8 mouse cellular contexts compared by ENCODE assay signal in the genomic region with DNA sequence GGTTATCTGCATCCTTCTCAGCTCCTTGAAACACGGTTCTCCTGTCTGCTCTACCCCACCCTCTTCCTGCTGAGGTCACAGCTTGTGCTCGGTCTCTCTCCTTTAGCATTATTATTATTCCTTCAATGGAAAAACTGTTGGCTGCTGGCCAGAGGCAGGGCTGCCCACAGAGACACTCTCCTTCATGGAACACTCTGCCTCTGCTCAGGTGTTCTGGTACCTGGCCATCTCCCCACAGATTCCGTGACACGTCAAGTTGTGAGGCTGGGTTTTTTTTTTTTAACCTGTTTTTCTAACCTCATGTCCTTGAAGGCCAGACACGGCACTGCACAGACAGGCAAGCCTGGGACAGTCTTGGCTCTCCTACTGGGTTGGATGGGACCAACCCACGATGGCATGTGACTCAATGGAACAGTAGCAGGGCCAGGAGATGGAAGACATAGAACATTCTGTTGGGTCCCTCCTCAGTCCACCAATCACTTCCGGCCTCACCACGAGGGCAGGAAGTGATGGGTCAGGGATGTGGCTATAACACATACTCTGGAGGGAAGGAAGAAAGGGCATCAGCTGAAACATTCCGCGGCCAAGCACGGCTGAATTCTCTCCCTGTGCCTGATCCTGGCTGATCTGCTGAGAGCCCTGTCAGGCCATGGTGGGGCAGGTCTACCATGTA. TPM values are rescaled to one million over a fixed set of nuclear protein-coding genes. Genes with fewer than 3 reads are reported as not detected.
DNase-seq lines count a peak whose midpoint lies in the region; ATAC-seq and TF ChIP-seq lines count a peak whose summit lies in the region.

No protein-coding gene starts in this region.

- peaks cover 26% of the 10 kb centered on the region for H3K4me1 ChIP-seq in liver, adult 2 months (ENCODE audit: control insufficient read depth, insufficient read depth, low read length)
- H3K4me1 ChIP-seq in heart, embryonic 16.5 days (ENCODE audit: control insufficient read depth, insufficient read depth, low read length) = peaks cover 67% of the 10 kb centered on the region
- H3K4me1 ChIP-seq in liver, embryonic 11.5 days (replicated peaks; ENCODE audit: control insufficient read depth, insufficient read depth, low read length) = peaks cover 35% of the 10 kb centered on the region
- H3K4me1 ChIP-seq in neural tube, embryonic 14.5 days (ENCODE audit: control insufficient read depth, insufficient read depth, low read length) = peaks cover 84% of the 10 kb centered on the region

- H3K36me3 ChIP-seq in liver, adult 2 months (ENCODE audit: control insufficient read depth, insufficient read depth, low read length) = no peaks in the 10 kb centered on the region
- H3K36me3 ChIP-seq in heart, embryonic 16.5 days (ENCODE audit: control insufficient read depth, insufficient read depth) = 0 out of 2 replicates have a peak, but pooled peaks cover 4% of the 10 kb centered on the region
- H3K36me3 ChIP-seq in liver, embryonic 11.5 days (ENCODE audit: control insufficient read depth, insufficient read depth, low read length) = no peaks in the 10 kb centered on the region
- no peaks in the 10 kb centered on the region for H3K36me3 ChIP-seq in neural tube, embryonic 14.5 days (ENCODE audit: control insufficient read depth, insufficient read depth, low read length)

- H3K9ac ChIP-seq in liver, adult 2 months (ENCODE audit: low read depth, low read length) = peak overlapping the region; percentile 5; the same call in 1 of the 2 replicates
- H3K9ac ChIP-seq in heart, embryonic 16.5 days (ENCODE audit: low read length) = peak overlapping the region; percentile 47; the same call in 1 of the 2 replicates
- no peak overlapping the region for H3K9ac ChIP-seq in liver, embryonic 11.5 days (ENCODE audit: low read depth, low read length)
- H3K9ac ChIP-seq in neural tube, embryonic 14.5 days (replicated peaks; ENCODE audit: low read depth, low read length) = no peak overlapping the region

- DNase-seq in liver, adult 2 months (ENCODE audit: extremely low read depth, low read depth, low spot score) = no peak
- no peak for DNase-seq in liver
- no peak for DNase-seq in liver, embryonic 11.5 days (ENCODE audit: low spot score)
- no peak for DNase-seq in left cerebral cortex, postnatal 4 days
- DNase-seq in layer of hippocampus, adult 9-10 months (ENCODE audit: low spot score) = no peak
- DNase-seq in thymus, postnatal 36 days = no peak

- H3K4me2 ChIP-seq in heart, embryonic 16.5 days (ENCODE audit: low read depth, low read length) = peak overlapping the region; percentile 75
- 0 out of 2 replicates have a peak overlapping the region, but pooled peaks have one; percentile 18 for H3K4me2 ChIP-seq in liver, embryonic 11.5 days
- peak overlapping the region; percentile 76 for H3K4me2 ChIP-seq in neural tube, embryonic 14.5 days (ENCODE audit: low read depth, low read length)

- intact Hi-C loops in left cerebral cortex, postnatal 4 days (cut with DNase I) = no loop called here

- TF ChIP-seq POLR2A in liver, adult 2 months (IDR thresholded peaks at IDR 0.05; ENCODE audit: extremely low read depth, insufficient read depth, low read length) = no peak

- no peak overlapping the region for H3K4me3 ChIP-seq in liver, adult 2 months (ENCODE audit: insufficient read depth, low read depth, low read length)
- H3K4me3 ChIP-seq in heart, embryonic 16.5 days (ENCODE audit: low read length) = peak overlapping the region; percentile 75
- no peak overlapping the region for H3K4me3 ChIP-seq in liver, embryonic 11.5 days (ENCODE audit: low read depth, low read length)
- no peak overlapping the region for H3K4me3 ChIP-seq in neural tube, embryonic 14.5 days (ENCODE audit: low read depth, low read length)

- H3K27me3 ChIP-seq in liver, adult 2 months (ENCODE audit: control insufficient read depth, insufficient read depth, low read length) = no peaks in the 10 kb centered on the region
- no peaks in the 10 kb centered on the region for H3K27me3 ChIP-seq in heart, embryonic 16.5 days (ENCODE audit: control insufficient read depth, insufficient read depth, low read length)
- peaks cover 21% of the 10 kb centered on the region for H3K27me3 ChIP-seq in liver, embryonic 11.5 days (replicated peaks; ENCODE audit: control insufficient read depth, insufficient read depth, low read length)
- peaks cover 3% of the 10 kb centered on the region; the same call in 1 of the 2 replicates for H3K27me3 ChIP-seq in neural tube, embryonic 14.5 days (ENCODE audit: control insufficient read depth, insufficient read depth, low read length)

- no peak for ATAC-seq in heart, embryonic 16.5 days (replicated peaks; ENCODE audit: extremely low read depth, insufficient read depth, low FRiP score)
- no peak for ATAC-seq in liver, embryonic 11.5 days (replicated peaks; ENCODE audit: low FRiP score)
- no peak for ATAC-seq in neural tube, embryonic 14.5 days (ENCODE audit: low read depth)

- whole genome bisulfite sequencing in liver, adult 2 months = 74% methylated on average over 11 of the region's 11 CpGs
- WGBS in heart, embryonic 16.5 days = 45% methylated on average over 11 of the region's 11 CpGs
- WGBS in liver, embryonic 11.5 days = 53% methylated on average over 11 of the region's 11 CpGs
- 65% methylated on average over 11 of the region's 11 CpGs for WGBS in neural tube, embryonic 14.5 days

- peak overlapping the region; percentile 45 for H3K27ac ChIP-seq in liver, adult 2 months (replicated peaks; ENCODE audit: insufficient read depth, low read depth, low read length)
- peak overlapping the region; percentile 88 for H3K27ac ChIP-seq in heart, embryonic 16.5 days (ENCODE audit: low read length)
- H3K27ac ChIP-seq in liver, embryonic 11.5 days (ENCODE audit: low read depth, low read length) = no peak overlapping the region
- 0 out of 2 replicates have a peak overlapping the region, but pooled peaks have one; percentile 82 for H3K27ac ChIP-seq in neural tube, embryonic 14.5 days (ENCODE audit: low read depth, low read length)

- H3K9me3 ChIP-seq in heart, embryonic 16.5 days (replicated peaks; ENCODE audit: control insufficient read depth, low read length) = no peaks in the 10 kb centered on the region
- no peaks in the 10 kb centered on the region for H3K9me3 ChIP-seq in liver, embryonic 11.5 days (ENCODE audit: control insufficient read depth, low read length)
- no peaks in the 10 kb centered on the region for H3K9me3 ChIP-seq in neural tube, embryonic 14.5 days (ENCODE audit: control insufficient read depth, low read length)

- peaks cover 76% of the 10 kb centered on the region for H3K79me2 ChIP-seq in liver, adult 2 months (ENCODE audit: control insufficient read depth, insufficient read depth, low read length)

- no peak for TF ChIP-seq CTCF in liver, adult 2 months (IDR thresholded peaks at IDR 0.05; ENCODE audit: low read depth, low read length)

RNA-seq across cellular contexts. Expression of a gene that starts 18.5 kb away (rescaled TPM):
- total RNA-seq in liver, adult 2 months (2014; rRNA removed) = 6.2 and 13.8 TPM in 2 replicates
- polyA plus RNA-seq in liver, adult 2 months (2012; rRNA removed) = 9.1 and 9.7 TPM in 2 replicates
- 17.9 and 21.8 TPM in 2 replicates for polyA plus RNA-seq in heart, embryonic 16.5 days (2015; fragmentation: Nextera tagmentation; extraction: Ambion mirVana)
- polyA plus RNA-seq in liver, embryonic 11.5 days (2014; fragmentation: Nextera tagmentation; extraction: Ambion mirVana) = 7.1 and 10.5 TPM in 2 replicates
- 20.8 and 26.6 TPM in 2 replicates for polyA plus RNA-seq in neural tube, embryonic 14.5 days (2014; fragmentation: Nextera tagmentation; extraction: Ambion mirVana)
- total RNA-seq in left cerebral cortex, postnatal 4 days (2021) = 10 to 100 TPM; 39.5 to 42.1 TPM

RNA-seq across cellular contexts. Expression of a gene that starts 53.0 kb away (rescaled TPM):
- 44.5 and 53.2 TPM in 2 replicates for total RNA-seq in liver, adult 2 months (2014; rRNA removed)
- 70.5 and 78.2 TPM in 2 replicates for polyA plus RNA-seq in liver, adult 2 months (2012; rRNA removed)
- polyA plus RNA-seq in heart, embryonic 16.5 days (2015; fragmentation: Nextera tagmentation; extraction: Ambion mirVana) = 14.5 and 14.8 TPM in 2 replicates
- 33.7 TPM in 2 replicates for polyA plus RNA-seq in liver, embryonic 11.5 days (2014; fragmentation: Nextera tagmentation; extraction: Ambion mirVana)
- 27.2 and 35.2 TPM in 2 replicates for polyA plus RNA-seq in neural tube, embryonic 14.5 days (2014; fragmentation: Nextera tagmentation; extraction: Ambion mirVana)
- total RNA-seq in left cerebral cortex, postnatal 4 days (2021) = 10 to 100 TPM; 52.3 to 52.6 TPM

Comparison
In these comparisons a context has a peak if more than half of its experiments do, and no peak if none do; other contexts are left out.
1. H3K9ac ChIP-seq: peak in liver, adult 2 months (single experiment) and heart, embryonic 16.5 days (single experiment); none in liver, embryonic 11.5 days (single experiment) and neural tube, embryonic 14.5 days (single experiment).
2. H3K4me2 ChIP-seq: peak in every context shown above with its lines; median percentile 76 in neural tube, embryonic 14.5 days; 75 in heart, embryonic 16.5 days; 18 in liver, embryonic 11.5 days.